Mouse (Mus musculus) erythroblast, embryonic 14.5 days (primary cell): Measurements from ENCODE around the gene Lep.

ENCODE experiments used
- GATA1 ChIP-seq: IDR thresholded peaks from 2 replicates; pipeline ENCODE4 v1.6.1; 2012; ENCODE audit warnings: low read length, inconsistent platforms, mixed read lengths
- TAL1 ChIP-seq: IDR thresholded peaks from 3 replicates; pipeline ENCODE4 v1.6.1; 2012; ENCODE audit warnings: low read length, inconsistent platforms, mixed read lengths

DNA sequence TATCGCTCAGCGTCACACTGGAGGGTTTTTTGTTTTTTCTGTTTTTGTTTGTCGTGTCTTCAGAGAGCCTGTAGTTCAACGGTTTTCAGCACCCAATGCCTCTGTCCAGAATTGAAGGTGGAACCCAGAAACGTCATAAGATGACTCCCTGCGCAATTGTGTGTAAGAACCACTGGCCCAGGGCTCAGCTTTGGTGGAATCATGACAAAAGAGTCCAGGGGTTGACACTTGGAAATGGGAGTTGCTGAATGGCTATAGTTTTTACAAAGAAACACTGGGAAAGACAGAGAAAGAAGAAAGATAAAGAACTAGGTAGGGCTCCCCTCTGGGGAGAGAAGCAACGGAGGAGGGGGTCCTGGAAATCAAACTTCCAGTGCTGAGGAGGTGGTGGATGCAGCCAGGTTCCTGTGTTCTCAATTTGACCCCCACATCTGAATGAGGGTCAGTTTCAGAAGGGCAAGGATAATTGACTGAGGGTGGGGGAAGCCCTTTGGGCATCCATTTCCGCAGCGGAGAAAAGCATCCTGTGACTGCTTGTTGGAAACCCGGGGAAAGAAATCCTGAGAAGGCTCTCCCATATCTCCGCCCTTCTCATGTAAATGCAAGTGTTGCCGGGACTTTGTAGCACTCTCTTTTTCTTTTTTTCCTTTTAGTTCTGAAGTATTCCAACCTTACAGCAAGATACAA, 34.1 kb upstream of the Lep start:
- no peak for TF ChIP-seq GATA1
- no peak for TF ChIP-seq TAL1
